Mouse (Mus musculus) embryonic facial prominence, embryonic 12.5 days (tissue): Measurements from ENCODE around the gene Ggta1. TPM values are rescaled to one million over a fixed set of nuclear protein-coding genes. Genes with fewer than 3 reads are reported as not detected.

Source experiments
- ATAC-seq: fragments of 200-750 bp; cut with Nextera tagmentation; 2 replicates; pipeline ENCODE4 v1.8.0; 2017; ENCODE audit not compliant: insufficient number of reproducible peaks, insufficient read depth, low FRiP score, low TSS enrichment
- H3K27ac ChIP-seq: fragments of 300-500 bp; sonication (generic); 2 replicates; pipeline ENCODE4 v1.5.1; 2016; ENCODE audit warnings: mild to moderate bottlenecking
- H3K27me3 ChIP-seq: fragments of 300-500 bp; sonication (generic); 2 replicates; pipeline ENCODE4 v1.6.1; 2016; ENCODE audit warnings: mild to moderate bottlenecking, moderate library complexity
- H3K36me3 ChIP-seq: fragments of 300-500 bp; sonication (generic); 2 replicates; pipeline ENCODE4 v1.6.1; 2016; ENCODE audit warnings: mild to moderate bottlenecking
- H3K4me1 ChIP-seq: fragments of 300-500 bp; sonication (generic); 2 replicates; pipeline ENCODE4 v1.6.1; 2016
- H3K4me2 ChIP-seq: fragments of 300-500 bp; sonication (generic); replicated peaks from 2 replicates; pipeline ENCODE4 v1.6.1; 2016; ENCODE audit warnings: mild to moderate bottlenecking, moderate library complexity
- H3K4me3 ChIP-seq: fragments of 300-500 bp; sonication (generic); 2 replicates; pipeline ENCODE4 v1.5.1; 2016; ENCODE audit warnings: mild to moderate bottlenecking
- H3K9ac ChIP-seq: fragments of 300-500 bp; sonication (generic); 2 replicates; pipeline ENCODE4 v1.6.1; 2016; ENCODE audit warnings: mild to moderate bottlenecking, moderate library complexity
- H3K9me3 ChIP-seq: fragments of 300-500 bp; sonication (generic); 2 replicates; pipeline ENCODE4 v1.6.1; 2016; ENCODE audit warnings: mild to moderate bottlenecking, moderate library complexity
- WGBS: fragments of 180-500 bp; shearing (Covaris S2); methylation state at CpG from one replicate; pipeline ENCODE4 v1.1.7; 2016; 5-methylcytosine and 5-hydroxymethylcytosine counted together
- polyA plus RNA-seq: library from polyadenylated mRNA; unstranded; fragments of >200 nt; fragmentation: Nextera tagmentation; extraction: Ambion mirVana; gene quantifications from 2 replicates; pipeline ENCODE4 v1.2.1, GENCODE M21; 2016

Ggta1 gene
- polyA plus RNA-seq, 1 experiment from 2014 or later: 10.8 TPM

- no peak overlapping the region for H3K9ac ChIP-seq
- H3K36me3 ChIP-seq: 0 out of 2 replicates have a peak, but pooled peaks cover 2% of the 10 kb centered on the region
- WGBS: 79% methylated on average over 5 of the region's 5 CpGs
- no peaks in the 10 kb centered on the region for H3K4me1 ChIP-seq
- no peak overlapping the region for H3K4me3 ChIP-seq
- no peak for ATAC-seq
- no peaks in the 10 kb centered on the region for H3K9me3 ChIP-seq
- H3K27ac ChIP-seq: no peak overlapping the region
- no peak overlapping the region for H3K4me2 ChIP-seq
- H3K27me3 ChIP-seq: no peaks in the 10 kb centered on the region
Measured at GRCm38 (mm10) chr2:35408409-35409110, 54.5 kb downstream of the Ggta1 start.

DNA sequence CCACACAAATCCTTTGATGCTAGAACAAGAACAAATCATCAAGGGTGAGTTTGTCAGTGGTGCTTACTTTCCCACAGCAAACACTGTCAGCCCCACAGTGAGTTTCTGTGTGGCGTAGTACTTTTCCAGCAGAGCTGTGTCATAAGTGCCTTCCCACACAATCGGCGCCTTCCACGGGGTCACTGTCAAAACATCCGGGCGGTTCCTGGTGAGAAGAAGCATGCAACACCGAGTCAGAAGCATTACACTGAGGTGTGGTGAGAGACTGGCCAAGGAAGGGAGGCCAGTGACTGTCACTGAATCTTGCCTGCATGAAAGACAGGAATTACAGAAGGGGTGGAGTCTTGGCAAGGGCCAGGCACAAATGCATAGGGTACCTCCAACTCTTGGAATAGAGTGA lies 55.2 kb downstream of the Ggta1 start:
- H3K4me2 ChIP-seq: no peak overlapping the region
- H3K36me3 ChIP-seq: 0 out of 2 replicates have a peak, but pooled peaks cover 2% of the 10 kb centered on the region
- H3K9me3 ChIP-seq: no peaks in the 10 kb centered on the region
- H3K4me1 ChIP-seq: no peaks in the 10 kb centered on the region
- no peaks in the 10 kb centered on the region for H3K27me3 ChIP-seq
- H3K4me3 ChIP-seq: no peak overlapping the region
- H3K9ac ChIP-seq: no peak overlapping the region
- no peak overlapping the region for H3K27ac ChIP-seq
- 84% methylated on average over 7 of the region's 7 CpGs for WGBS
- ATAC-seq: no peak

DNA sequence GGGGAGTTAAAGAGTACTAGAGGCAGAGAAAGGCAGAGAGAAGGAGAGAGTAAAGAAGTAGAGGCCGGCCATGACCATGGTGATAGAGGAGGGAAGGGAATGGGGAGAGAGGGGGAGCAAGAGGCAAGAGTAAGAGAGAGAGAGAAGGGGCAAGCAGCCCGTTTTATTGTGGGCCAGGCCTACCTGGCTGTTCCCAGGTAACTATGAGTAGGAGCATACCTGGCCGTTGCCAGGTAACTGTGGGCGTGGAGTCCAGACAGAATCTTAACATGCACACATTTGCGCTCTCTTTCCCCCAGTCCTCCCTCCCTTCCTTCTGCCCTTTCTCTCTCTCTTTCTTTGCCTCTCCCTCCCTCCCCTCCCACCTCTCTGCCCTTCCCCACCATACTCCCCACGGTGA lies 55.8 kb downstream of the Ggta1 start:
- H3K4me2 ChIP-seq: no peak overlapping the region
- no peak for ATAC-seq
- no peaks in the 10 kb centered on the region for H3K27me3 ChIP-seq
- no peaks in the 10 kb centered on the region for H3K9me3 ChIP-seq
- no peak overlapping the region for H3K4me3 ChIP-seq
- H3K36me3 ChIP-seq: 0 out of 2 replicates have a peak, but pooled peaks cover 2% of the 10 kb centered on the region
- no peak overlapping the region for H3K9ac ChIP-seq
- H3K4me1 ChIP-seq: no peaks in the 10 kb centered on the region
- no peak overlapping the region for H3K27ac ChIP-seq
- 83% methylated on average over 6 of the region's 6 CpGs for WGBS

- Histone ChIP-seq H3K27ac (no peak overlapping the region), H3K4me2 (no peak overlapping the region), H3K36me3 (0 out of 2 replicates have a peak, but pooled peaks cover 5% of the 10 kb centered on the region), H3K9me3 (no peaks in the 10 kb centered on the region), H3K4me3 (no peak overlapping the region), H3K27me3 (no peaks in the 10 kb centered on the region), H3K9ac (no peak overlapping the region), H3K4me1 (no peaks in the 10 kb centered on the region)
- no peak for ATAC-seq
- 50% methylated on average over 1 of the region's 1 CpGs for WGBS
Measured at GRCm38 (mm10) chr2:35406611-35407010, 56.4 kb downstream of the Ggta1 start.

DNA sequence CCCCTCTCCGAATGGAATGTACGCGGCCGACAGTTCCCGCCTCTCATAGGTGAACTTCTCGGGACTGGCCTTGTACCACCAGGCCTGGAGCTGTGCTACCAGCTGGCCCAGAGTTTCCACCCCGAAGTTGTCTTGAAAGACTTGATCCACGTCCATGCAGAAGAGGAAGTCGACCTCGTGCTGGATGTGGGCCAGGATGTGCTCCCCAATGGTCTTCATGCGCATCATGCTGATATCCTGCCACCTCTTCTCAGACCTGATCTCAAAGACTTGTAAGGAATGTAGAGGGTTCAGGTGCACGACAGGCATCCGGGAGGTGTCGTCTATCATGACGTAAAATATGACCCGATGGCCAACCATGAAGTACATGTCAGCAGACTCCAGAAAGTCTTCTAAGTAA lies 60.6 kb downstream of the Ggta1 start:
- no peak overlapping the region for H3K4me3 ChIP-seq
- ATAC-seq: no peak

DNA sequence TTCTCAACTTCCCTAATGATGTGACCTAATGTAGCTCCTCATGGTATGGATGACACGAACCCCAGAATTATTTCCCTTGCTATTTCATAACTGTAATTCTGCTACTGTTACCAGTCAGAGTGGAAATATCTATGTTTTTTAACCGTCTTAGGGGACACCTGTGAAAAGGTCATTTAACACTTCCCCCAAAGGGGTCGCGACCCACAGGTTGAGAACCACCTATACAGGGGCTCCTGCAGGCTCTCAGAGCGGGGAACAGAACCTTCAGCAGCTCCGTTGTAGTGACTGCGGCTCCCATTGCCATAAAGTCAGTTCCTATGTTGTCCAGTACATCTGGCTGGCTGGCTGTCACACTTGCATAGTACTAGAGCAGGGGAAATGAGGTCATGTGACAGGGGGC lies 62.3 kb downstream of the Ggta1 start:
- no peak for ATAC-seq
- H3K4me2 ChIP-seq: no peak overlapping the region
- no peak overlapping the region for H3K9ac ChIP-seq
- 0 out of 2 replicates have a peak, but pooled peaks cover 3% of the 10 kb centered on the region for H3K36me3 ChIP-seq
- no peaks in the 10 kb centered on the region for H3K9me3 ChIP-seq
- H3K4me1 ChIP-seq: no peaks in the 10 kb centered on the region
- H3K27me3 ChIP-seq: no peaks in the 10 kb centered on the region
- no peak overlapping the region for H3K27ac ChIP-seq
- H3K4me3 ChIP-seq: no peak overlapping the region
- whole genome bisulfite sequencing: 82% methylated on average over 7 of the region's 7 CpGs

More for the DNA sequence above, 60.6 kb downstream of the Ggta1 start:
- Histone ChIP-seq H3K36me3 (0 out of 2 replicates have a peak, but pooled peaks cover 3% of the 10 kb centered on the region), H3K9ac (no peak overlapping the region), H3K9me3 (no peaks in the 10 kb centered on the region), H3K27ac (no peak overlapping the region), H3K4me1 (no peaks in the 10 kb centered on the region), H3K4me2 (no peak overlapping the region), H3K27me3 (no peaks in the 10 kb centered on the region)
- 93% methylated on average over 16 of the region's 16 CpGs for WGBS

DNA sequence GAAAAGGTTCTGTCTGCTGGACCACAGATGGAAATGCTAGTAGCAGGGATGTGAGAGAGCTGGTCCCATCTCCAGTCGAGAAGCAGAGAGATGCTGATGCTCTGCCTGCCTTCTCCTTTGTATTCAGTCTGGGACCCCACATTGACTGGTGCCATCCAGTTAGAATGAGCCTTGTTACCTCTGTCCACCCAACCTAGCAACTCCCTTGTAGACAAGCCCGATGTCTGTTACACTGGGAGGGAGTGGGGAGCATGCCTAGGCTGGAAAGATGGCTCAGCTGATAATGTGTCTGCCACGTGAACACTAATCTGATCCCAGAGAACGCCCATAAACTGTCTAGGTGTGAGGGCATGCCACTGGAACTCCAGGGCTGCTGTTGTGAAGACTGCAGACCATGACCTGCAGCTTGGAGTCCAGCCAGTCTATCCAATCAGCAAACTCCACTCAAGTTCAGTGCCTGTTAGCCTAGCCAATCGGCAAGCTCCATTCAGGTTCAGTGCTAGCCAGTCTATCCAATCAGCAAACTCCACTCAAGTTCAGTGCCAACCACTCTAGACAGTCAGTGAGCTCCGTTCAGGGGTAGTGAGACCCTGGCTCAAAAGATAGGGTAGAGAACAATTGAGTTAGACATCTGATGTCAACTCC lies 64.7 kb downstream of the Ggta1 start:
- Histone ChIP-seq H3K27ac (no peak overlapping the region), H3K27me3 (no peaks in the 10 kb centered on the region), H3K9ac (no peak overlapping the region), H3K36me3 (0 out of 2 replicates have a peak, but pooled peaks cover 3% of the 10 kb centered on the region), H3K4me3 (no peak overlapping the region), H3K9me3 (no peaks in the 10 kb centered on the region), H3K4me2 (no peak overlapping the region), H3K4me1 (no peaks in the 10 kb centered on the region)
- no peak for ATAC-seq
- WGBS: 81% methylated on average over 6 of the region's 6 CpGs

GRCm38 (mm10) chr2:35397590-35398173 lies 65.3 kb downstream of the Ggta1 start:
- Histone ChIP-seq H3K36me3 (0 out of 2 replicates have a peak, but pooled peaks cover 3% of the 10 kb centered on the region), H3K9ac (no peak overlapping the region), H3K4me3 (no peak overlapping the region), H3K9me3 (no peaks in the 10 kb centered on the region), H3K27me3 (no peaks in the 10 kb centered on the region), H3K4me1 (no peaks in the 10 kb centered on the region), H3K4me2 (no peak overlapping the region), H3K27ac (no peak overlapping the region)
- 54% methylated on average over 11 of the region's 11 CpGs for WGBS
- ATAC-seq: no peak

- H3K9me3 ChIP-seq: no peaks in the 10 kb centered on the region
- H3K27ac ChIP-seq: no peak within 1 kb of the TSS
- H3K4me2 ChIP-seq: no peak within 1 kb of the TSS
- H3K36me3 ChIP-seq: 0 out of 2 replicates have a peak, but pooled peaks cover 1% of the 10 kb centered on the region
- no peak within 1 kb of the TSS for H3K9ac ChIP-seq
- 72% methylated on average over 5 of the region's 5 CpGs for WGBS
- no peak for ATAC-seq
- no peaks in the 10 kb centered on the region for H3K27me3 ChIP-seq
- H3K4me3 ChIP-seq: no peak within 1 kb of the TSS
- H3K4me1 ChIP-seq: no peaks in the 10 kb centered on the region
Measured at GRCm38 (mm10) chr2:35397096-35397495, 65.9 kb downstream of the Ggta1 start, which contains the start of gene 4930402F06Rik. 4930402F06Rik (minus strand) TSS chr2:35397175.

DNA sequence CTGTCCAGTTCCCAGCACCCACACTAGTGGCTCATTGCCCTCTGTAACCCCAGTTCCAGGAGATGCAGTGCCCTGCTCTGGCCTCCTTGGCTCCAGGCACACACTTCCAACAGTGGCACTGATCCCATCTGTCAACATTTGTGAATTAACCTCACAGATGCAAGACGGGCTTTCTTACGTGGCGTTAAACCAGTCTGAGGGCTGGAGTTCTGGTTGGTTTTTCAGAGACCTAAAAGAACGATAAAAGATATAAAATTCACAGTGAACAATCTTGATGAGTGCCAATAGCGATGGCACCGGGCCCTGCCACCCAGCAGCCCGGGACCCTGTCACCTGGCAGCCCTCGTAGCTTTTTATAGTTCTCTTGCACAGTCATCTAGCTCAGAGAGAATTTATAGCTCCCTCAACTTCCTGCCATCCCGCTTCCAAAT lies 77.6 kb downstream of the Ggta1 start:
- Histone ChIP-seq H3K4me2 (no peak overlapping the region), H3K36me3 (no peaks in the 10 kb centered on the region), H3K4me3 (no peak overlapping the region), H3K27ac (no peak overlapping the region), H3K4me1 (no peaks in the 10 kb centered on the region), H3K27me3 (no peaks in the 10 kb centered on the region), H3K9me3 (0 out of 2 replicates have a peak, but pooled peaks cover 5% of the 10 kb centered on the region), H3K9ac (no peak overlapping the region)
- ATAC-seq: no peak
- WGBS: 85% methylated on average over 9 of the region's 9 CpGs

DNA sequence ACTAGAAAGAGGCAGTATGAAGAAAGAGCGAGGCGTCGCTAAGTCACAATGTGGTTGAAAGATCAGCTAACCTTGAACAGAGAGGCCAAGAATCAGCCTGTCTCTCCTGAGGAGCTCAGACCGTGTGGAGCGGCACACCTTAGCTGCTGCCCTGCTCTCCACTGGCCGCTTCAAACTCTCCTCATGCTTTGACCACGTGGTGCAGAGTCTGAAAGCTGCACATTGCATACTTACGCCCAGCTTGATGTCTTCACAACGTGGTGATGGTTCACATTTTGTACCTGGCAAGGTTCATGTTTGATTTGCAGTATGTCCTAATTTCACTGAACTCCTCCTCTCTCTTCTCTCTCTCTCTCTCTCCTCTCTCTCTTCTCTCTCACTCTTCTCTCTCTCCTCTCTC lies 83.7 kb downstream of the Ggta1 start:
- H3K36me3 ChIP-seq: no peaks in the 10 kb centered on the region
- WGBS: 69% methylated on average over 9 of the region's 9 CpGs
- no peak overlapping the region for H3K9ac ChIP-seq
- H3K9me3 ChIP-seq: no peaks in the 10 kb centered on the region
- H3K27me3 ChIP-seq: no peaks in the 10 kb centered on the region
- no peak overlapping the region for H3K4me3 ChIP-seq
- no peak overlapping the region for H3K27ac ChIP-seq
- no peak for ATAC-seq
- no peak overlapping the region for H3K4me2 ChIP-seq
- H3K4me1 ChIP-seq: no peaks in the 10 kb centered on the region

GRCm38 (mm10) chr2:35377600-35377999 lies 85.4 kb downstream of the Ggta1 start:
- 60% methylated on average over 6 of the region's 6 CpGs for WGBS
- Histone ChIP-seq H3K36me3 (no peaks in the 10 kb centered on the region), H3K9me3 (no peaks in the 10 kb centered on the region), H3K27ac (no peak overlapping the region), H3K27me3 (no peaks in the 10 kb centered on the region), H3K4me3 (no peak overlapping the region), H3K4me2 (no peak overlapping the region), H3K4me1 (no peaks in the 10 kb centered on the region), H3K9ac (no peak overlapping the region)
- ATAC-seq: no peak
